Mouse (Mus musculus) CD8-positive naive resting alpha-beta T cell, adult 2 months (primary cell): ENCODE data around the gene Lrrc8d.
"Not testable (repeated sequence)": the region's sequence is repeated elsewhere in the genome, so short reads cannot be mapped to it uniquely, and the experiment has no call there.

Source experiments
- DNase-seq, 2 experiments: peaks; one replicate each; pipeline ENCODE4 v3.0.0; 2022; ENCODE audit warnings: low read depth in 2 of 2, low spot score in 2 of 2

The Lrrc8d gene

DNA sequence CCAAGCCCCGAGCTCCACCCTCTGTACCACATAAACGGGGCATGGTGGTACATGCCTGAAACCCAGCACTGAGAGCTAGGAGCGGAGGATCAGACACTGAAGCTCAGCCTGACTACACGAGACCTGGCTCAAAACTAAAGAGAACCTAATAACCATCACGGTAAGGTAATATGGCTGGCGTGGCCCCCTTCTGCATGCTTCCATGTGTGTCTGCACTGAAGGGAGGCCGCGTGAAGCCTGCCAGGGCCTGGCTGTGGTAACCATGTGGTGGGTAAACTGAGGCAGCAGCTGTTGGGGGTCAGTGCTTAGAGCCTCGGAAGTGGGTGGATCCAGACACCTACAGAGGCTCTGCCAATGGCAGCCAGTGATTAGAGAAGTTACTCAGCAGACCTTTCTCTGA, 153.5 kb downstream of the Lrrc8d start:
- no peak for DNase-seq

GRCm38 (mm10) chr5:105857486-105857885, 157.7 kb downstream of the Lrrc8d start:
- no peak for DNase-seq

DNA sequence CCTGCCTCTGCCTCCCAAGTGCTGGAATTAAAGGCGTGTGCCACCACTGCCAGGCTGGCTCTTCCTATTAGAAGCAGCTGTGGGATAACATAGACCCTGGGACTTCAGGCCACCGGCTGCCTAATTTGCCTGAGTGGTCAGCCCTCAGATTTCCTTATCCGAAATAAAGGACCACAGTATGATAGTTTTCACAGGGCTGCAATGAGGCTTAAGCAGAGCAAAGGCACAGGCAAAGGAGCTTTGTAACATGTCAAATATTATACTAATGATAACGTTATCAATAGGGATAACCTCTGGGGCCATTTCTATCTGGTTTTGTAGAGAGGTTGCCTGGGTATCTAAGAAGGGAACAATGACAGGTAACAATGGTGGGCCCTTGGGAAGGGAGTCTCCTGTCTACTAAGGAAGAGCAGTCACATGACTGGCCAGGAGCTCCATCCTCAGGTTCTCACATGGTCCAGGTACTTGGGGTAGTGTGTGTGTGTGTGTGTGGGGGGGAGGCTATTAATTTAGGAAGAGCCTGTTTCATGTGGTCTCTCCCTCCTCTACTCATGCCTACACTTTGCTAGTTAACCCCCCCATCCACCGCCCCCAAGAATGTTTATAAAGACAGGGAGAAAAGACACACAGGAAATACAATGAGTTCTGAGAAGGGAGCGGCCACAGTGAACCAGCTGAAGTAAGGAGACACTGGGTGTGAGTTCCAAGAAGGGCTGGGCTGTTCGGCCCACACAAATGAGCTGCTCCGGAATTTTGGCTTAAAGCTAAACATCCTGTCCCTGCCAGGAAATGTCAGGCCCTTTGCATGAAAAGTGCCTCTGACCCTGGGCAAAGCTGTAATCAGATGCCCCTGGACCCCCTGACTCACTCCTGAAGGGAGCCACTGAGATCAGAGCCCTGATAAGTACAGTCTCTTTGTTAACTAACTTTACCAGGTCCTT, 159.3 kb downstream of the Lrrc8d start:
- DNase-seq = no peak

GRCm38 (mm10) chr5:105859716-105860460, 160.1 kb downstream of the Lrrc8d start:
- DNase-seq = no peak

DNA sequence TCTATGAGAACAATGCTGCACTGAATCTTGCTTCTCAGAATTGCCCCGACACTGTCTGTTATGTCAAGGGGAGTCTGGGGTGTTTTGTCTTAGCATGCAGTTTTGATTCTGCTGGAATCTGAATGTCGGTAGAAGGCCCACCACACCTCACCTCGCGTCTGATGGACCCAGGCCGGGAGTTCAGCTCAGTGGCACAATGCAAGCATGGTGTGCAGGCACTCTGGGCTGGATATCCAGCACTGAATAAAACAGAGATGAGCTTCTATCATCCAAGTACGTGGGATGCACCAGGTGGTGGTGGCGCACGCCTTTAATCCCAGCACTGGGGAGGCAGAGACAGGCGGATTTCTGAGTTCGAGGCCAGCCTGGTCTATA, 160.7 kb downstream of the Lrrc8d start:
- DNase-seq = no peak

- no peak for DNase-seq
Measured at GRCm38 (mm10) chr5:105861616-105862015, 161.8 kb downstream of the Lrrc8d start.

GRCm38 (mm10) chr5:105865110-105865628, 165.4 kb downstream of the Lrrc8d start:
- not testable (repeated sequence) for DNase-seq

DNA sequence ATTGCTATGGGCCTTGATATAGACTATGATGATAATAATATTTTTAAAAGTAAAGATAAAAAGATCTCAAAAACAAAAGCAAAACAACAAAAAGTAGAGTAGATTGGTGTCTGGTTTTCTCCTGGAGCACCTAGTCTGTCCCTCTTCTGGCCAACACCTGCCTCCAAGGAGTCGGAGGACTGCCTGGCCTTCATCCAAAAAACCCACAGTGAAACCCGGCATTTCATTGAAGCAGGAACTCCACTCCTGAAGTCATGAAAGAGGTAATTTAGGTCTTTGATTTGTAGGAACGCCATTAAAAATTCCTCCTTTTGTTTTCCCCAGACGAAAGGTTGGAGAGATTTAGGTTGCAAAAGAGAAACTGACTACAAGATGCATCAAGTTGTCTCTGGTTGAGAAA, 167.7 kb downstream of the Lrrc8d start:
- DNase-seq = no peak

GRCm38 (mm10) chr5:105867841-105868447, 168.2 kb downstream of the Lrrc8d start:
- DNase-seq = no peak

DNA sequence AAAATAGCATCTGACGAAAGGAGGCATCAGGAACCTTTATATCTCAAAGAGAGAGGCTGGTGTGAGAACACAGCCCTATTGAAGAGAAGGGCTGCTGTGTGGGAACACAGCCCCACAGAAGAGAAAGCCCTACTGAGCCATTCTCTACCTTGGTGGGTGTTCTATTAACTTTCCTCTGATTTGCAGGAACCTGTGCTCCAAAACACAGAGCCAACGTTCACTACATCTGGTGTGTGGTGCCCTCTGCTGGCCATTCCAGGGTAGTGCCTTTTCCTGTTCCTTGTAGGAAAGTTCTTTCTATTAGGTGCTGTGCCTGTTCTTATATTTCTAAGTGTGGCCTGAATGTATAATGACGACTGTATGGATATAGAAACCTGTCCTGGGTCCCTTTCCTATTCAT, 168.8 kb downstream of the Lrrc8d start:
- DNase-seq = peak; percentile 71 to 82

DNA sequence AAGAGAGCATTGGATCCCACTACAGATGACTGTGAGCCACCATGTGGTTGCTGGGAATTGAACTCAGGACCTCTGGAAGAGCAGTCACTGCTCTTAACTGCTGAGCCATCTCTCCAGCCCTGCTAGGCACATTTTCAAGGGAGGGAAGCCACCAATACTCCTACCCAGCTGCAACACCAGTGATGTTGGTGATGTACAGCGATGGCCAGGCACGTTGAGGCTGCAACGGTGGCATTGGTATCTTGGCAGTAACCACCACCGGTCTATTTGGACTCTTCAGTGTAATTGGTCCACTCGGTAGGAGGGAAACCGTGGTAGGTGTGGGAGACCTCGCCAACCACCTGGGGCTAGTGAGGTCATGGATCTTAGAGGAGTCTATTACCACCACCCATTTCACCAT, 170.0 kb downstream of the Lrrc8d start:
- DNase-seq = no peak

DNA sequence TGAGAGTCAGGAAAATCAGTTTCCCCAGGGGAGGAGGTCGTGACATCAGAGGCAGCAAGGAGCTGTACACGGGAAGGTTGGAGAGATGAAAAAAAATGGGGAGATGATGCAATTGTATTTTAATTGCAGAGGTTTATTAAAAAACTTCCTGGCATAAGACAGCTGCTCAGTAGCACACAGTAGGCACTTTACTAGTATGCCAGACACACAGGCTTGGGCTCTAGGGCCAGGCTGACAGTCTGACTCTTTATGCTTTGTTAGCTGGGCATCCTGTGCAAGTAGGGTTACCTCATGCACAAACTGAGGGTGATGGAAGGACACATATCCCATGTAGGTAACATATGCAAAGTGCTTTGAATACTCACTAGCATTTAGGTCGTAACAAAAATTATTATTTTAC, 171.4 kb downstream of the Lrrc8d start:
- no peak for DNase-seq

GRCm38 (mm10) chr5:105872176-105872575, 172.4 kb downstream of the Lrrc8d start:
- DNase-seq = no peak

- DNase-seq = no peak
Measured at GRCm38 (mm10) chr5:105872916-105873315, 173.1 kb downstream of the Lrrc8d start.

DNA sequence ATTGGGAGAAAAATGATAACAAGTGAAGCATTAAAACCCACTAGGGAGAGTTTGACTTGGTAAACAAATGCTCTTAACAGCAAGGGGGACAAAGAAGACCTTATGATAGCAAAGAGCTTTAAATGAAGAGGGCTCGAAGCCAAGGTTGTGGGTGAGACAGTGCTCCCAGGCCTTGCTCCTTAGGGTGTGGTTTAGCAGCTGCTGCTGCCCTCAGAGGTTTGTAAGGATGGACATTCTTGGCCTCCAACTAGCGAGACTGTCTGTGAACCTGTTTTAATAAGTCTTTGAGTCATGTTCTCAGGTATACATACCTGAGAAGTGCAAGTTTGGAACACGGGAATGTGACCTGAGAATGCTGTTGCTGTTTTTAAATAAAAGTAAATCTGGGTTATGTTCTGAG, 174.0 kb downstream of the Lrrc8d start:
- no peak for DNase-seq

DNA sequence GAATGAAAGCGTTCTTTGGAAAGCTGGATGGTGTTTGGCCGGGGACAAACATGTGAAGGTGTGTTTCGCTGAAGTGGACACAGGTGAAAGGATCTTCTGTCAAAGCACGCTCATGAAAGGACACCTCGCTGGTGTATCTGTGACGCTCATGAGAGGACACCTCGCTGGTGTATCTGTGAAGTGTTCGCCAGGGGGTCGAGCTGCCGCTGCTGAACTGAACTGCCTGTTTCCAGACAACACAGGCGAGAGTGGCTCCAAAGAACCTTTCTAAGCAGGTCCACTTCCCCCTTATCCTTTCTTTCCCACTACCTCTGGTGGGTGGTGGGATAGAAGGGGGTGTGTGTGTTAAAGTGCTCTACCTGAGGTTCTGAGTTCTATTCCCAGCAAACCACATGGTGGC, 174.7 kb downstream of the Lrrc8d start:
- DNase-seq = no peak

DNA sequence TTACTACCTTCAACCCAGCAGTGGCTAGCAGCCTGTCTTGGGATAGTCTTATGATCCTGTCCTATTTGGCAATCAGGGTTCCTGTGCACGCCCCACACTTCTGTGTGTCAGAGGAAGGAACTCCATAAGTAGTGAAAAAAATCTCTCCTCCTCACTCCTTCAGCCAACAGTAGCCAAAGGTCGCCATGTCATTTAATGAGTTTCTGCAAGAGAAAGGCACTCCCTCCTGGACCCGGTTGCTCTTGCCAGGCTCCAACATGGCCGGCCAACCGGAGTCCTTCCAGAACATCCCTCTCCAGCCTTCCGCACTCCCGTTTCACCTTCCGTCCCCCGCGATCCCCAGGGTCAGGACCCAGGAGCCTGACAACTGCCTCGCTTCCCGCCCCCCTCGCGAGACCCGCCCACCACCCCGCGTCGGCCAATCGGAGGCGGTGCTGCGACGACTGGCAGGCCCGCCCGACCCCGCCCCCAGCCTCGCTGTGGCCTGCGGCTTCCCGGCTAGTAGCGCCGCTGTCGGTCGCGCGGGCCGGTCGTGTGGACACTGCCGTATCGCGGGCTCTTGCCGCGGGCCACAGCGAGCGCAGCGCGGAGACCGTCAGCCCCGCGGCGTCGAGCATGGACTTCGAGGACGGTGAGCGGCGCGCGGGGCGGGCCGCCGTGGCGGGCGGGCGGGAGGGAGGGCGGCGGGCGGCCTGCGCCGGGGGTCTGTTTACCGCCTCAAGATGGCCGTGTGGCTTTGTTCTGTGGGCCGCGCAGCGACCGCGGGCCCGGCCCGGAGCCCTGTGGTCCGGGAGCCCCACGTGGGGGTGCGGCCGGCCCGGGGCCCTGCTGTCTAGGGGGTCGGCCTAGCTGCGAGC, 176.5 kb downstream of the Lrrc8d start, which contains the start of gene Zfp326:
Gene Zfp326 (plus strand): TSS at position 498 of the 857 bp plus-strand sequence.
- peak; percentile 66 to 68 for DNase-seq

GRCm38 (mm10) chr5:105876925-105877774, 177.4 kb downstream of the Lrrc8d start:
- DNase-seq = peak in 1 of 2 experiments; percentile 14
